8 mouse cellular contexts compared by ENCODE assay signal in the genomic region with DNA sequence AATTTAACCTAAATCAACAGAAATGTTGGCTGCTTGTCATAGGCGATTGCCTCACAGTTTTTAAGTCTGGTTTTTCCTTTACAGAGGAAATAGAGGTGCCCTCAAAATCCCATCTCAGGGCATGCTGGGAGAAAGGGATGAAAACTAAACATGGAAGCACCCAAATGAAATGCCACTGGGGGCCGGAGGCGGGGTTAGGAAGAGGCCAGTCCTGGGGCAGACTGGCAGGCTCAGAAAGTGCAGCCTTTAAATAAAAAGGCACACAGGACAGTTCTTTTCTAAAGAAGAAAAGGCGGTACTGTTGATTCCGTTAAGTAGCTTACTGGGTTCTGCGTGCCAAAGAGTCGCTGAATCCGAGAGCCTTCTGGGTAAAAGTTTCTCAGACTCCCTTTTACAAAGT.
DNase-seq lines count a peak whose midpoint lies in the region; ATAC-seq lines count a peak whose summit lies in the region.

No protein-coding gene starts in this region.

- H3K4me2 ChIP-seq in heart, embryonic 13.5 days: peak overlapping the region; percentile 82
- peak overlapping the region; percentile 89 for H3K4me2 ChIP-seq in forebrain, embryonic 16.5 days (ENCODE audit: low read length)
- H3K4me2 ChIP-seq in liver, embryonic 13.5 days: peak overlapping the region; percentile 65

- no peaks in the 10 kb centered on the region for H3K9me3 ChIP-seq in heart, embryonic 13.5 days
- H3K9me3 ChIP-seq in forebrain, embryonic 16.5 days (ENCODE audit: control insufficient read depth, low read length): no peaks in the 10 kb centered on the region
- H3K9me3 ChIP-seq in liver, embryonic 13.5 days (replicated peaks): no peaks in the 10 kb centered on the region

- intact Hi-C loops in heart, postnatal 36 days (cut with DNase I): loop anchor here (5.0 kb wide), 1 partner anchor 39 kb away; no protein-coding TSS in a partner anchor

- H3K27me3 ChIP-seq in heart, embryonic 13.5 days (replicated peaks): no peaks in the 10 kb centered on the region
- H3K27me3 ChIP-seq in forebrain, embryonic 16.5 days (replicated peaks; ENCODE audit: control insufficient read depth, insufficient read depth, low read length): no peaks in the 10 kb centered on the region
- H3K27me3 ChIP-seq in liver, embryonic 13.5 days: peaks cover 19% of the 10 kb centered on the region

- peak overlapping the region; percentile 91 for H3K9ac ChIP-seq in heart, embryonic 13.5 days
- H3K9ac ChIP-seq in forebrain, embryonic 16.5 days (replicated peaks; ENCODE audit: low read depth, low read length): no peak overlapping the region; the same call in 1 of the 2 replicates
- no peak overlapping the region for H3K9ac ChIP-seq in liver, embryonic 13.5 days

- ATAC-seq in heart, embryonic 13.5 days (ENCODE audit: extremely low read depth, insufficient number of reproducible peaks, low FRiP score, low TSS enrichment): no peak
- peak; percentile 18; the same call in 1 of the 2 replicates for ATAC-seq in forebrain, embryonic 16.5 days
- peak; percentile 16; the same call in 1 of the 2 replicates for ATAC-seq in liver, embryonic 13.5 days (ENCODE audit: low read depth)
- no peak for ATAC-seq in granulocyte monocyte progenitor cell, adult 5-6 weeks (replicated peaks; ENCODE audit: poor library complexity, severe bottlenecking)

- H3K4me3 ChIP-seq in heart, embryonic 13.5 days: peak overlapping the region; percentile 74
- H3K4me3 ChIP-seq in forebrain, embryonic 16.5 days (replicated peaks; ENCODE audit: low read length): peak overlapping the region; percentile 68
- no peak overlapping the region for H3K4me3 ChIP-seq in liver, embryonic 13.5 days (replicated peaks)

- peaks cover 51% of the 10 kb centered on the region for H3K4me1 ChIP-seq in heart, embryonic 13.5 days
- H3K4me1 ChIP-seq in forebrain, embryonic 16.5 days (replicated peaks; ENCODE audit: control insufficient read depth, insufficient read depth, low read length): peaks cover 11% of the 10 kb centered on the region
- peaks cover 10% of the 10 kb centered on the region for H3K4me1 ChIP-seq in liver, embryonic 13.5 days (replicated peaks)

- DNase-seq in heart, postnatal 36 days: no peak
- peak; percentile 84 for DNase-seq in R1 (ENCODE audit: low read depth, low spot score)
- DNase-seq in liver, embryonic 13.5 days: no peak
- DNase-seq in yolk sac, embryonic 10.5 days (ENCODE audit: low spot score): no peak
- no peak for DNase-seq in frontal cortex, postnatal 10 days (ENCODE audit: low spot score in 2 of 2)

- peaks cover 14% of the 10 kb centered on the region for H3K36me3 ChIP-seq in heart, embryonic 13.5 days
- H3K36me3 ChIP-seq in forebrain, embryonic 16.5 days (ENCODE audit: control insufficient read depth, insufficient read depth): no peaks in the 10 kb centered on the region
- no peaks in the 10 kb centered on the region for H3K36me3 ChIP-seq in liver, embryonic 13.5 days

- WGBS in heart, embryonic 13.5 days: 6% methylated on average over 8 of the region's 8 CpGs
- 2% methylated on average over 8 of the region's 8 CpGs for WGBS in forebrain, embryonic 16.5 days
- WGBS in liver, embryonic 13.5 days (ENCODE audit: insufficient replicate concordance): 27% methylated on average over 8 of the region's 8 CpGs

- H3K27ac ChIP-seq in heart, embryonic 13.5 days (replicated peaks): peak overlapping the region; percentile 94
- H3K27ac ChIP-seq in forebrain, embryonic 16.5 days (ENCODE audit: low read length): no peak overlapping the region
- no peak overlapping the region for H3K27ac ChIP-seq in liver, embryonic 13.5 days

Comparison
In these comparisons a context has a peak if more than half of its experiments do, and no peak if none do; other contexts are left out.
1. ATAC-seq: peak in forebrain, embryonic 16.5 days (single experiment) and liver, embryonic 13.5 days (single experiment); none in heart, embryonic 13.5 days (single experiment) and granulocyte monocyte progenitor cell, adult 5-6 weeks (single experiment).
2. Peak in every context shown above with its lines, with median percentiles within 50 percentile points of each other: H3K4me2 ChIP-seq.